Mouse (Mus musculus): Measurements from ENCODE around the gene Cntnap2. TPM values are rescaled to one million over a fixed set of nuclear protein-coding genes. Genes with fewer than 3 reads are reported as not detected.

Cntnap2 gene
- total and polyA plus RNA-seq, 2 experiments from 2014 or later, result 0.04 to 1.4 TPM

DNA sequence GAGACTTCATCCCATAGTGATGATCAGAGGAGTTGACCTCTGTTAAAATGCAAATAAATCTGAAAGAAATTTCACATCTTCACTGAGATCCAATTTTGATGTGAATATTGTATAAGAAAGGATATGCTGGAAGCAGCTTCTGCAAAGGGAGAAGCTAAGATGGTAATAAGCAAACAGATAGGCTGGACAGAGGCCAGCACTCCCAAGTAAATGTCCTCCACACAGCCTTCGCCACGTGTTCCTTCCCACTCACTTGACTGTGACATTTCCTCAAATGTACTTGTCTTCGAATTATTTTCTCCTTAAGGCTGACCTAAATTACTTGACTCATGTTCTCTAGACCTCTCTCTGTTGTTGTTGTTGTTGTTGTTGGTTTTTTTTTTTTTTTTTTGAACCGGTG is 981.5 kb downstream of the Cntnap2 start:
- H3K4me3 ChIP-seq (ENCODE audit: low read depth, low read length), result no peak overlapping the region
- H3K9ac ChIP-seq (replicated peaks; ENCODE audit: low read depth, low read length), result no peak overlapping the region
- no peak for DNase-seq (ENCODE audit: low spot score)
- no peak for TF ChIP-seq EP300 (IDR thresholded peaks at IDR 0.05; ENCODE audit: low read depth)
- WGBS, result 77% methylated on average over 4 of the region's 4 CpGs
- H3K36me3 ChIP-seq (replicated peaks; ENCODE audit: control insufficient read depth, insufficient read depth, low read length), result no peaks in the 10 kb centered on the region
- H3K27me3 ChIP-seq (ENCODE audit: control insufficient read depth, insufficient read depth, low read length), result no peaks in the 10 kb centered on the region
- no peak for ATAC-seq (ENCODE audit: insufficient read depth, low read depth)
- H3K9me3 ChIP-seq (replicated peaks; ENCODE audit: control insufficient read depth, low read length), result no peaks in the 10 kb centered on the region
- H3K27ac ChIP-seq (ENCODE audit: low read depth), result no peak overlapping the region
- no peak overlapping the region for H3K4me2 ChIP-seq (ENCODE audit: low read depth, low read length)
- no peaks in the 10 kb centered on the region for H3K4me1 ChIP-seq (ENCODE audit: control insufficient read depth, insufficient read depth)

DNA sequence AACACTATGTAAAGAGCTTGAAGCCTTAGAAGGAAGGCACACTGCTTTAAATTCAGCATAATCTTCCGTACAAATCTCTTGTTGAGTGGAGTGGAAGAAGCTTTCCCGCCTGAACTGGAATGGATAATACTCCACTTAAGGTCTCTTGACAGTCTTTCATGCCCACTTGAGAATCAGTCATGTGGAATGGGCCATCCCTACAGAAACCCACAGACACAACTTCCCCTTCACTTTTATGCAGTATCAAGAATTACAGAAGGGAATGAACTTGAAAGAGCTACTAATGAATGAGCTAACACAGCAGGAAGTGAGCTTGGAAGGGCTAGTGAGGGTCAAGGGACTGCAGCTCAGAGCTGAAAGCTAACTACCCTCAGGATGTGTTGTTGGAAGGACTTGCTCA is 1021.1 kb downstream of the Cntnap2 start:
- Histone ChIP-seq H3K9ac (replicated peaks; ENCODE audit: low read depth, low read length) (no peak overlapping the region), H3K4me2 (ENCODE audit: low read depth, low read length) (no peak overlapping the region), H3K4me1 (ENCODE audit: control insufficient read depth, insufficient read depth) (no peaks in the 10 kb centered on the region), H3K36me3 (replicated peaks; ENCODE audit: control insufficient read depth, insufficient read depth, low read length) (no peaks in the 10 kb centered on the region), H3K4me3 (ENCODE audit: low read depth, low read length) (no peak overlapping the region), H3K27me3 (ENCODE audit: control insufficient read depth, insufficient read depth, low read length) (no peaks in the 10 kb centered on the region), H3K27ac (ENCODE audit: low read depth) (no peak overlapping the region), H3K9me3 (replicated peaks; ENCODE audit: control insufficient read depth, low read length) (no peaks in the 10 kb centered on the region)
- no peak for TF ChIP-seq EP300 (IDR thresholded peaks at IDR 0.05; ENCODE audit: low read depth)
- no peak for TF ChIP-seq CTCF (IDR thresholded peaks at IDR 0.05; ENCODE audit: low read depth)
- WGBS, result 53% methylated on average over 2 of the region's 2 CpGs
- ATAC-seq (ENCODE audit: insufficient read depth, low read depth) (no peak), DNase-seq (ENCODE audit: low spot score) (no peak)

DNA sequence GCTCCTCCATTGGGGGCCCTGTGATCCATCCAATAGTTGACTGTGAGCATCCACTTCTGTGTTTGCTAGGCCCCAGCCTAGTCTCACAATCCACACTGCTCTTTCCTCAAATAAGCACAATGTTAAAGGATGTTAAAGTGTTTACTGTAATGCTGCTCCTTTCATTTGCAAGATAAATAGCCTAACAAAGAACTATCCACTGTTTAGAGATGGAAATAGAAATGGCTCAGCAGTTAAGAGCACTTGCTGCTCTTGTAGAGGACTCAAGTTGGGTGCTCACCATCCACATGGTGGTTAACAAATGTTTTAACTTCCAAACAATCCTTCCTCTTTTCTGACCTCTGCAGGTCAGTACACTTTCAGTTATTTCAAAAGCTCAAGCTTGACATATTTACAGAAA is 1022.3 kb downstream of the Cntnap2 start:
- H3K4me2 ChIP-seq (ENCODE audit: low read depth, low read length), result no peak overlapping the region
- H3K4me3 ChIP-seq (ENCODE audit: low read depth, low read length), result no peak overlapping the region
- H3K9ac ChIP-seq (replicated peaks; ENCODE audit: low read depth, low read length), result no peak overlapping the region
- no peaks in the 10 kb centered on the region for H3K27me3 ChIP-seq (ENCODE audit: control insufficient read depth, insufficient read depth, low read length)
- no peak for TF ChIP-seq EP300 (IDR thresholded peaks at IDR 0.05; ENCODE audit: low read depth)
- TF ChIP-seq CTCF (IDR thresholded peaks at IDR 0.05; ENCODE audit: low read depth), result no peak
- H3K4me1 ChIP-seq (ENCODE audit: control insufficient read depth, insufficient read depth), result no peaks in the 10 kb centered on the region
- no peak for ATAC-seq (ENCODE audit: insufficient read depth, low read depth)
- no peaks in the 10 kb centered on the region for H3K9me3 ChIP-seq (replicated peaks; ENCODE audit: control insufficient read depth, low read length)
- DNase-seq (ENCODE audit: low spot score), result no peak
- no peak overlapping the region for H3K27ac ChIP-seq (ENCODE audit: low read depth)
- H3K36me3 ChIP-seq (replicated peaks; ENCODE audit: control insufficient read depth, insufficient read depth, low read length), result no peaks in the 10 kb centered on the region

DNA sequence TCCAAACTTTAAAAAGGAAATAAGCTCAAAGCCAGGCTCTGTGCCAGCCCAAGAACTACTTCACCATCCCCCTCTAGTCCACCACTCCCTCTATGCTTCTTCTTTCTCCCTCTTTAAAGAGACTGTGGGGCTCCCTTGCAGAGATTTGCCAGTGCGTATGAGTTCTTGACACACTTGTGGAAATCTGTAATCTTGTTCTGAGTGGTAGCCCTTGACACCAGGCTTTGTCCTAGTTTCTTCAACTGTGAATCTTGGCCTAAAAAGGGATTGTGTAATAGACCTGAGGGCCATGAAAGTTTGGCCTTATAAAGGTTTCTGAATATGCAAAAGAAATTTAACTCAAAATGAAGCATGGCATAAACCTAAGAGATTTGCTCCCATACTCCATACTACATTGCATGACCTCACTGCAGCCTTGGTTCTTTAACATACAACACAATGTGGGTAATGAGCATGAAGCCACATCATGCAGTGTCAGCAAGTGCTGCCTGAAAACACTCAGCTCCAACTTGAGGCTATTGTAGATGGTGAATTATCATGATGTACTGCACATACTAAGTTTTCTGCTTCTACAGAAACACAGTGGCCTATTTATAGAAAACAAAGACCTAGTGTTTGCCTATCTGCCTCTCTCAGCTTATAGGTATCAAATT is 1084.2 kb downstream of the Cntnap2 start:
- no peaks in the 10 kb centered on the region for H3K4me1 ChIP-seq (ENCODE audit: control insufficient read depth, insufficient read depth)
- no peaks in the 10 kb centered on the region for H3K27me3 ChIP-seq (ENCODE audit: control insufficient read depth, insufficient read depth, low read length)
- H3K9ac ChIP-seq (replicated peaks; ENCODE audit: low read depth, low read length), result no peak overlapping the region
- H3K27ac ChIP-seq (ENCODE audit: low read depth), result no peak overlapping the region
- no peaks in the 10 kb centered on the region for H3K9me3 ChIP-seq (replicated peaks; ENCODE audit: control insufficient read depth, low read length)
- H3K4me2 ChIP-seq (ENCODE audit: low read depth, low read length), result no peak overlapping the region
- TF ChIP-seq CTCF (IDR thresholded peaks at IDR 0.05; ENCODE audit: low read depth) (no peak), EP300 (IDR thresholded peaks at IDR 0.05; ENCODE audit: low read depth) (no peak)
- WGBS, result 61% methylated on average over 1 of the region's 1 CpGs
- H3K36me3 ChIP-seq (replicated peaks; ENCODE audit: control insufficient read depth, insufficient read depth, low read length), result no peaks in the 10 kb centered on the region
- DNase-seq (ENCODE audit: low spot score) (no peak), ATAC-seq (ENCODE audit: insufficient read depth, low read depth) (no peak)
- H3K4me3 ChIP-seq (ENCODE audit: low read depth, low read length), result no peak overlapping the region

DNA sequence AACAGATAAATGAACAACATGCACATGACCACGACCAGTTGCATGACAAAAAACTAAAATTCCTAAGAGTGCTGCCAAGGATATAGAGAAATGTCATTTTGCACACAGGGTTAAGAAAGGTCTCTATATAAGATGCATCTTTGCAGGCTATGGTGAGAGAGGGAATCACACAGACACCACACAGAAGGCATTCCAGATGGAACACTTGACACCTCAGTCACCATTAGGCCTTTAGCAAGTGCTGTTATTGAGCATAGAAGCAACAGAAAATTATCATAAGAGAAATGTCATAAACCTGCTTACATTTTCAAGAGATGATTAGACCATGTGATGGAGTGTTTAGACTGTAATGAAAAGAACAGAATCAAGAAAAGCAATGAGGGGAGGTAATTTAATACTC is 1107.7 kb downstream of the Cntnap2 start:
- TF ChIP-seq CTCF (IDR thresholded peaks at IDR 0.05; ENCODE audit: low read depth), result no peak
- no peak for TF ChIP-seq EP300 (IDR thresholded peaks at IDR 0.05; ENCODE audit: low read depth)
- Histone ChIP-seq H3K4me1 (ENCODE audit: control insufficient read depth, insufficient read depth) (no peaks in the 10 kb centered on the region), H3K9me3 (replicated peaks; ENCODE audit: control insufficient read depth, low read length) (no peaks in the 10 kb centered on the region), H3K36me3 (replicated peaks; ENCODE audit: control insufficient read depth, insufficient read depth, low read length) (no peaks in the 10 kb centered on the region), H3K27ac (ENCODE audit: low read depth) (no peak overlapping the region), H3K4me3 (ENCODE audit: low read depth, low read length) (no peak overlapping the region), H3K9ac (replicated peaks; ENCODE audit: low read depth, low read length) (no peak overlapping the region), H3K27me3 (ENCODE audit: control insufficient read depth, insufficient read depth, low read length) (no peaks in the 10 kb centered on the region), H3K4me2 (ENCODE audit: low read depth, low read length) (no peak overlapping the region)
- 73% methylated on average over 1 of the region's 1 CpGs for WGBS
- no peak for DNase-seq (ENCODE audit: low spot score)
- ATAC-seq (ENCODE audit: insufficient read depth, low read depth), result no peak

DNA sequence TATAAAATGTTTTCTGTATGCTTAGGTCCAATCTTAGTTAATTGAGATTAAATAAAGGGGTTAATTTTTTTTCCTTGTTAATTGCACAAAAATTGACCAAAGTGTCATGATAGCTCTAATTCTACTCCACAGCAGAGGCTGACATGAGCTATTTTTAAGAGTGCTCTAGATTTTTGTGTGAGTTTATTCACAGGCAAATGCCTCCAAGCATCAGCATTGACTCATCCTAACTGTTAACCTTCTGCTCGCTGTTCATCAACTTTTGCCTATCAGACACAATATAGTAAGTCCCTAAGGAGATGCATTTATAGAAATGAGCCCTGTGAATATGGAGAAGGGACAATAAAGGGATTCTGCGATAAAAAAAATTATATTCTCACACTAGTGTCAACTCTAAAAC is 1138.1 kb downstream of the Cntnap2 start:
- H3K27ac ChIP-seq (ENCODE audit: low read depth), result no peak overlapping the region
- no peak overlapping the region for H3K4me2 ChIP-seq (ENCODE audit: low read depth, low read length)
- no peaks in the 10 kb centered on the region for H3K9me3 ChIP-seq (replicated peaks; ENCODE audit: control insufficient read depth, low read length)
- WGBS, result 76% methylated on average over 2 of the region's 2 CpGs
- DNase-seq (ENCODE audit: low spot score), result no peak
- no peak for ATAC-seq (ENCODE audit: insufficient read depth, low read depth)
- no peaks in the 10 kb centered on the region for H3K27me3 ChIP-seq (ENCODE audit: control insufficient read depth, insufficient read depth, low read length)
- no peak overlapping the region for H3K4me3 ChIP-seq (ENCODE audit: low read depth, low read length)
- H3K36me3 ChIP-seq (replicated peaks; ENCODE audit: control insufficient read depth, insufficient read depth, low read length), result no peaks in the 10 kb centered on the region
- TF ChIP-seq EP300 (IDR thresholded peaks at IDR 0.05; ENCODE audit: low read depth) (no peak), CTCF (IDR thresholded peaks at IDR 0.05; ENCODE audit: low read depth) (no peak)
- H3K9ac ChIP-seq (replicated peaks; ENCODE audit: low read depth, low read length), result no peak overlapping the region
- H3K4me1 ChIP-seq (ENCODE audit: control insufficient read depth, insufficient read depth), result no peaks in the 10 kb centered on the region
